Mouse (Mus musculus) kidney, embryonic 16.5 days (tissue): Measurements from ENCODE around the gene Zcchc2. TPM values are rescaled to one million over a fixed set of nuclear protein-coding genes. Genes with fewer than 3 reads are reported as not detected.

Experiments
- ATAC-seq: fragments of 200-750 bp; cut with Nextera tagmentation; 2 replicates; pipeline ENCODE4 v1.8.0; 2017; ENCODE audit warnings: moderate TSS enrichment; ENCODE audit not compliant: low FRiP score, low TSS enrichment
- H3K27ac ChIP-seq: fragments of 300-500 bp; sonication (generic); 2 replicates; pipeline ENCODE4 v1.5.1; 2014; ENCODE audit warnings: low read length
- H3K27me3 ChIP-seq: fragments of 300-500 bp; sonication (generic); 2 replicates; pipeline ENCODE4 v1.6.1; 2014; ENCODE audit warnings: low read length, control low read depth, mixed read lengths; ENCODE audit not compliant: insufficient read depth
- H3K36me3 ChIP-seq: fragments of 300-500 bp; sonication (generic); 2 replicates; pipeline ENCODE4 v1.6.1; 2014; ENCODE audit warnings: low read length, control low read depth, mixed read lengths; ENCODE audit not compliant: insufficient read depth
- H3K4me1 ChIP-seq: fragments of 300-500 bp; sonication (generic); 2 replicates; pipeline ENCODE4 v1.6.1; 2014; ENCODE audit warnings: low read length, control low read depth, mixed read lengths; ENCODE audit not compliant: insufficient read depth
- H3K4me2 ChIP-seq: fragments of 300-500 bp; sonication (generic); replicated peaks from 2 replicates; pipeline ENCODE4 v1.6.1; 2014; ENCODE audit warnings: low read depth, low read length
- H3K4me3 ChIP-seq: fragments of 300-500 bp; sonication (generic); 2 replicates; pipeline ENCODE4 v1.5.1; 2014; ENCODE audit warnings: mild to moderate bottlenecking, low read length
- H3K9ac ChIP-seq: fragments of 300-500 bp; sonication (generic); replicated peaks from 2 replicates; pipeline ENCODE4 v1.6.1; 2014; ENCODE audit warnings: low read length
- H3K9me3 ChIP-seq: fragments of 300-500 bp; sonication (generic); 2 replicates; pipeline ENCODE4 v1.6.1; 2016; ENCODE audit warnings: low read length, control low read depth
- WGBS: fragments of 180-500 bp; shearing (Covaris S2); extraction: QIAGEN DNeasy Blood & Tissue Kit; methylation state at CpG from one replicate; pipeline ENCODE4 v1.1.7; 2014; 5-methylcytosine and 5-hydroxymethylcytosine counted together
- polyA plus RNA-seq: library from polyadenylated mRNA; unstranded; fragments of >200 nt; fragmentation: Nextera tagmentation; extraction: Ambion mirVana; gene quantifications from 2 replicates; pipeline ENCODE4 v1.2.1, GENCODE M21; 2015

The Zcchc2 gene
- polyA plus RNA-seq, 1 experiment from 2014 or later: 3.0 TPM

DNA sequence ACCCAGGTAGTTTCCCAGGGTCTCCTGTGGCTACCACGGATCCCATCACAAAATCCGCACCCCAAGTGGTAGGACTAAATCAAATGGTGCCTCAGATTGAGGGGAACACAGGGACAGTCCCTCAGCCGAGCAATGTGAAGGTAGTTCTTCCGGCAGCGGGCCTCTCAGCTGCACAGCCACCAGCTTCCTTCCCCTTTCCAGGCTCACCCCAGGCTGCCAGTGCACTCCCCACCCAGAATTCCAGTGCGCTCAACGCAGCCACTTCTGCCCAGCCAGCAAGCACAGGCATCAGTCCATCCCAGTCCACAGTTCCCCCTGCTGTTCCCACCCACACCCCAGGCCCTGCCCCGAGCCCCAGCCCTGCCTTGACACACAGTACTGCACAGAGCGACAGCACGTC lies 40.1 kb downstream of the Zcchc2 start:
- no peak overlapping the region for H3K4me2 ChIP-seq
- H3K9me3 ChIP-seq: no peaks in the 10 kb centered on the region
- peak overlapping the region; percentile 52; the same call in 1 of the 2 replicates for H3K27ac ChIP-seq
- H3K27me3 ChIP-seq: no peaks in the 10 kb centered on the region
- H3K4me1 ChIP-seq: peaks cover 37% of the 10 kb centered on the region
- 74% methylated on average over 10 of the region's 10 CpGs for WGBS
- peak; percentile 46 for ATAC-seq
- H3K9ac ChIP-seq: no peak overlapping the region
- H3K36me3 ChIP-seq: peaks cover 36% of the 10 kb centered on the region
- H3K4me3 ChIP-seq: no peak overlapping the region

DNA sequence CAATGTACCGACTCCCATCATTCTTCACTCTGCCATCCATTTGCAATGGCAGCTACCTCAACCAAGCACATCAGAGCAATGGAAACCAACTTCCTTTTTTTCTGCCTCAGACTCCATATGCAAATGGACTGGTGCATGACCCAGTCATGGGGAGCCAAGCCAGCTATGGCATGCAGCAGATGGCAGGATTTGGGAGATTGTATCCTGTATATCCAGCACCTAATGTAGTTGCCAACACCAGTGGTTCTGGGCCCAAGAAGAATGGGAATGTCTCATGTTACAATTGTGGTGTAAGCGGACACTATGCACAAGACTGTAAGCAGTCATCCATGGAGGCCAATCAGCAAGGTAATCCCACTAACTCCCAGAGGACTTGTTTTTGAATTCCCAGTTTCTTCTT lies 40.7 kb downstream of the Zcchc2 start:
- no peak overlapping the region for H3K4me3 ChIP-seq
- H3K4me2 ChIP-seq: no peak overlapping the region
- H3K27me3 ChIP-seq: no peaks in the 10 kb centered on the region
- H3K36me3 ChIP-seq: peaks cover 35% of the 10 kb centered on the region
- H3K4me1 ChIP-seq: peaks cover 38% of the 10 kb centered on the region
- H3K9me3 ChIP-seq: no peaks in the 10 kb centered on the region
- peak; percentile 69; the same call in 1 of the 2 replicates for ATAC-seq
- no peak overlapping the region for H3K9ac ChIP-seq
- WGBS: 62% methylated on average over 2 of the region's 2 CpGs
- H3K27ac ChIP-seq: peak overlapping the region; percentile 77; the same call in 1 of the 2 replicates

DNA sequence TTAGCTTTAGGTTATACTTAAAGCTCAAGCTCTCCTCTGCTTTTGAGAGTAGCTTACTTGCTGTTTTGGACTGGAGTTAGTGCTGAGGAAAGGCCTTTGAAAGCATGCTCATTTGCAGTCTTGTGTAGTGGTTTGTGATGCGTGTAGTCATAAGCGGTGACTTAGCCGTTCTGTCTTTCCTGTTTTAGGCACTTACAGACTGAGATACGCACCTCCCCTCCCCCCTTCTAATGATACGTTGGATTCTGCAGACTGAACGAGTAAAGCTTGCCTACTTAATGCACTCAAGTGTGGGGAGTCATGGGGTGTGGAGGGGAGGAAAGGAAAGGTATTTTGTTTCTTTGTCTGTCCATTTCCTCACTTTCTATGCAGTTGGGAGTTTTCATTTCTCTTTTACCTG lies 41.7 kb downstream of the Zcchc2 start:
- H3K27me3 ChIP-seq: no peaks in the 10 kb centered on the region
- WGBS: 25% methylated on average over 6 of the region's 6 CpGs
- no peak overlapping the region for H3K9ac ChIP-seq
- H3K27ac ChIP-seq: peak overlapping the region; percentile 77; the same call in 1 of the 2 replicates
- peak; percentile 20; the same call in 1 of the 2 replicates for ATAC-seq
- peaks cover 30% of the 10 kb centered on the region for H3K36me3 ChIP-seq
- H3K4me2 ChIP-seq: no peak overlapping the region
- no peaks in the 10 kb centered on the region for H3K9me3 ChIP-seq
- H3K4me1 ChIP-seq: peaks cover 38% of the 10 kb centered on the region
- H3K4me3 ChIP-seq: no peak overlapping the region

DNA sequence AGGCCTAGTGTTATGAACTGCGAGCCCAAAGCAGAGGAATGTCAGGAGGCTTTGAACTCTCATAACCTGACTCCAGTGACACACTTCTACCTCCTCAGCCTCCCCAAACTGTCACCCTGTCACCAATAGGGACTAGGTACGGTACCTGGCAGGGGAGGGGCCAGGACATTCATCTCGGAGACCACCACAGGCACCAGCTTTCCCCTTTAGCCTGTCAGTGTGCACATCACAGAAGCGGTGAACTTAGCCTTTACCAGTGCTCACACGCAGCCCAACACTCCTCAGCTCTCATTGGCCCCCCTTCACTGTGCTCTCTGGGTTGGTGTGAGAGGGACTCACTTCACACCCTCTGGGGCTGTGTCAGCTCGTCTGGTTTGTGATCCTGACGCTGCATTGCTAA lies 44.6 kb downstream of the Zcchc2 start:
- H3K36me3 ChIP-seq: peaks cover 22% of the 10 kb centered on the region
- peaks cover 38% of the 10 kb centered on the region for H3K4me1 ChIP-seq
- 60% methylated on average over 7 of the region's 7 CpGs for WGBS
- H3K27ac ChIP-seq: no peak overlapping the region
- H3K9me3 ChIP-seq: no peaks in the 10 kb centered on the region
- H3K4me2 ChIP-seq: no peak overlapping the region
- ATAC-seq: no peak
- no peak overlapping the region for H3K9ac ChIP-seq
- no peak overlapping the region for H3K4me3 ChIP-seq
- no peaks in the 10 kb centered on the region for H3K27me3 ChIP-seq

DNA sequence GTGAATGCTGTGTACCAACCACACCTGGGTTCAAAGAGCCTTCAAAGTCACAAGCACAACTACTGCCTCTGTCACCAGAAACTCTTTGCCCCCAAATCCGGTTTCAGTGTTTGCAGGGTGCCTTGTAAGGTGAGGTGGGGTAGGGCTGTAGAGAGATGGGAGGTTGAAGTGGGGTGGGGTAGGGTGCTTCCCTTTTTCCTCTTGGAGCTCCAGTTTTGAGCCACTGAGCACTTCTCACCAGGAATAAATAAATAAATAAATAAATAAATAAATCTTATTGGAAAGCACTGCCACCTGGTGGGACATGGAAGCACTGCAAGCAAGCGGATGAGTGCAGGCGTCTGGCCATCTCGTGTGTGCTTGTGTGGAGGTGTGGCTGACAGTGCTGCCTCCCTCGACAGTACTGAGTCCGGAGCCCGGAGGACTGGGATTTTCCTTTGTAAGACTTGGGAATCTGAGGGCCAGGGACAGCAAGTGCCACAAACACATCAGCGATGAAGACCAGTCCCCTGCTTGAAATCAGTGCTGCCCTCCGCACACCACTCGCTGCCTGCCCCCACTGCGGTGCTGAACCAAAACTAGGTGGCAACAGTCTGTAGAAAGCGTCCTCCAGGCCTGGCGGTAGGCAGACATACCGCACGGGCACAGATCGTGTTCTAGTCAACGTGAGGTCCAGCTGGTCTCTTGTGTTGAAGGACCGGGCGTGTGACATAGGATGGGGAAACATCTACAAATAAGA lies 46.8 kb downstream of the Zcchc2 start:
- H3K27ac ChIP-seq: no peak overlapping the region
- H3K9me3 ChIP-seq: no peaks in the 10 kb centered on the region
- H3K4me1 ChIP-seq: peaks cover 21% of the 10 kb centered on the region
- H3K36me3 ChIP-seq: peaks cover 10% of the 10 kb centered on the region; the same call in 1 of the 2 replicates
- WGBS: 58% methylated on average over 19 of the region's 19 CpGs
- no peak overlapping the region for H3K4me3 ChIP-seq
- no peak overlapping the region for H3K4me2 ChIP-seq
- no peak overlapping the region for H3K9ac ChIP-seq
- H3K27me3 ChIP-seq: no peaks in the 10 kb centered on the region
- ATAC-seq: peak; percentile 67

DNA sequence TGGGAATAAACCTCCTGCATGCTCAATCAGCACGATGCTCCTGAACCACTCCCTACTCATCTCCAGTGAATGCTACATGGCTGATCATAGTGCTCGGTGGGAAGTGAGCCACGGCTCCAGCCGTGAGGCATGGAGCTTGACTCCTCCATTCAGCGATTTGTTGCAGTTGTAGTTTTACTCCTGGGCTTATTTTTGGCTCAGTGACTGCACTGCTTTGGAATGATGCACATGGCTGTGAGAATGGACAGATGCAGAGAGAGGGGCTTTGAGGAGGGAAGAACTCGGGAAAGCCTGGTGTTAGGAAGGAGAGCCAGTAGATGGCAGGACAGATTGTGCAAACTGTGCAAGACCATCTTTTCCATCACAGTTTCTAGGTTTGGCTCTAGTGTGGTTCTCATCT lies 49.1 kb downstream of the Zcchc2 start:
- Histone ChIP-seq H3K36me3 (0 out of 2 replicates have a peak, but pooled peaks cover under 1% of the 10 kb centered on the region), H3K27me3 (no peaks in the 10 kb centered on the region), H3K9ac (no peak overlapping the region), H3K27ac (no peak overlapping the region), H3K9me3 (no peaks in the 10 kb centered on the region), H3K4me2 (no peak overlapping the region), H3K4me1 (peaks cover 11% of the 10 kb centered on the region; the same call in 1 of the 2 replicates), H3K4me3 (no peak overlapping the region)
- ATAC-seq: no peak
- WGBS: 59% methylated on average over 6 of the region's 6 CpGs

DNA sequence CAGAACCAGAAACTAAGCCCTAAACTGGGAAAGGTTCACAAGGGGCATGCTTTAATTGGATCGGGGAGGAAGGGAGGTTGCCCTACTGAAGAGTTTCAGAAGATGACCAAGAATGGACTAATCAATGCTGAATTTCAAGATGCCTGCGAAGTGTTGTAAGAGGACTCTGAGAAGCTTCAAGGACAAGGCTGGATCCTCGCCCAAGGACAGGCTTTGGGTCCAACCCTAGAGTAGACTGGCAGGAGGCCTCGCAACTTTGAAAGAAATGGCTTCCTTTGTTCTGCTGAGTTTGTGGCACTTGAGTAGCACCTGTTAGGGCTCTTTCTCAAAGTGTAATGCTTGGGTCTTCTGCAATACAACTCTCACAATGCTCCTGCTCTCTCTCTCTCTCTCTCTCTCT lies 50.1 kb downstream of the Zcchc2 start:
- no peaks in the 10 kb centered on the region for H3K36me3 ChIP-seq
- H3K9ac ChIP-seq: no peak overlapping the region
- H3K27me3 ChIP-seq: no peaks in the 10 kb centered on the region
- H3K4me2 ChIP-seq: no peak overlapping the region
- H3K27ac ChIP-seq: no peak overlapping the region
- peaks cover 1% of the 10 kb centered on the region; the same call in 1 of the 2 replicates for H3K4me1 ChIP-seq
- H3K4me3 ChIP-seq: no peak overlapping the region
- no peaks in the 10 kb centered on the region for H3K9me3 ChIP-seq
- 96% methylated on average over 4 of the region's 4 CpGs for WGBS
- no peak for ATAC-seq

DNA sequence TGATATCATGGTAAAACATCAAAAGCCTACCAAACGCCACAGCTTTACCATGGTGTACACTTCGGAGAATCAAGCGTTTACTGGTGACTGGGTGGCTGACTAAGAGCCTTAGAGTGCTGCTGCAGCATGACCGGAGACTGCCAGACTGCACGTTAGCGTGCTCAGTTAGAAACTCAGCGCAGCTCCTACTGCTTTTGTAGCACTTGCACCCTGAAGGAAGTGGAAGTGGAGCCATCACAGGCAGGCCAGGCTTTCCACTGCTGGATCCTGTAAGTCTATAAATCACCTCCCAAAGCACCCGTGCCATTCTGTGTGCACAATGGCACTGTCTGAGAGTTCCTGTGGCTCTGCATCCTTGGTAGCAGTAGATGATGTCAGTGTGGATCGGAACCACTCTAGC lies 52.0 kb downstream of the Zcchc2 start:
- Histone ChIP-seq H3K27me3 (no peaks in the 10 kb centered on the region), H3K4me3 (no peak overlapping the region), H3K9me3 (no peaks in the 10 kb centered on the region), H3K4me1 (no peaks in the 10 kb centered on the region), H3K9ac (no peak overlapping the region), H3K4me2 (no peak overlapping the region), H3K36me3 (no peaks in the 10 kb centered on the region), H3K27ac (no peak overlapping the region)
- ATAC-seq: no peak
- 84% methylated on average over 9 of the region's 9 CpGs for WGBS

DNA sequence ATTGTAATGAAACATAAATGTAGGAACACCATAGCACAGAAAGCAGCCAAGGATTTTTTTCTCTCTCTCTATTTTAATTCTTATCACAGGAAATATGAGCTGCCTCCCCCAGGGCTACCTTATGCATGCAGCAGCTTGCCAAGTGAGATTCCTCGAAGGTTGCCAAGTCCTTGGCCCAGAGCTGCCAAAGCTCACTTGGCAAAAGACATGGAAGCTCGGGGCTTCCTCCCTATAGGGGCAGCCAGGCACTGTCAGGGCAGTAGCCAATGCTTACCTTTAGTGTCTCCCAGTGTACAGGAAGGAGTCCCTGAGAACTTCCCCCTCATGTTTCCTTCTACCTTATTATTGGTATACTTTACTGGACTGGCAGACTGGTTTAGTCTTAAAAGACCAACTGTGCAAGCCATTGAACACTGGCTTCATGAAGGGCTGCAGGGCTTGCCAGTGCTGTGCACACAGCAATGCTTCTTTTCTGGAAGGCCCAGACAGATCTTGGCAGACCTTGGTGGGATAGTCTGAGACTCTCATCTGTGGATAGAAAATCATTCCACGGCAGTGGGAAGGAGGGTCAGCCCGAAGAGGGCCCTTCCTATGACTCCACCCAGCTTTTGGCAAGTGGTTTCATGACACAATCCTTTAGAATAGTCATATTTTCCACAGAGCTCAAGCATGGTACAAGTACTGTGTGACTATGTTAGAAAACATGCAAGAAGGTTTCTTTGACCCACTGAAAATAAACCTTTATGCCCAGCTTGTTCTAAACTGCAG lies 53.0 kb downstream of the Zcchc2 start:
- Histone ChIP-seq H3K27ac (no peak overlapping the region), H3K9ac (no peak overlapping the region), H3K4me3 (no peak overlapping the region), H3K27me3 (no peaks in the 10 kb centered on the region), H3K4me1 (no peaks in the 10 kb centered on the region), H3K36me3 (no peaks in the 10 kb centered on the region), H3K9me3 (no peaks in the 10 kb centered on the region), H3K4me2 (no peak overlapping the region)
- ATAC-seq: no peak
- WGBS: 78% methylated on average over 4 of the region's 4 CpGs

DNA sequence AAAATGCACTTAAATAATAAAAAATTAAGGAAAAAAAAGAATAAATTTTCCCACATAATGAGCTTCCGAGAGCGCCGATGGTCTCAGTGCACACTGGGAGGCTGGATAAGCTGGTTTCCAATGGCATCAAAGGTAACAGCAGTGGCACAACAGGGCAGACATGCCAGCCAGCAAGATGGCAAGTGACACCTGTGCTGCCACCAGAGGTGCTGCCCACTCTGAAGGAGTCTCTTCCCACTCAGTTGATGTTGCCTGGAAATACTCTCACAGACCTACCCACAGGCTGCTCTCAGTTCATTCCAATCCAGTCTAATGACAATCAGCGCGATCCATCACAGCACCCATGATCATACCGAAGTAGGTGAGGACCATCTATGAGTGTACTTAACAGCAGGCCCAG lies 58.8 kb downstream of the Zcchc2 start:
- WGBS: 94% methylated on average over 6 of the region's 6 CpGs
- H3K9ac ChIP-seq: no peak overlapping the region
- no peak overlapping the region for H3K4me3 ChIP-seq
- no peak overlapping the region for H3K27ac ChIP-seq
- ATAC-seq: no peak
- no peaks in the 10 kb centered on the region for H3K9me3 ChIP-seq
- H3K36me3 ChIP-seq: no peaks in the 10 kb centered on the region
- no peaks in the 10 kb centered on the region for H3K4me1 ChIP-seq
- H3K4me2 ChIP-seq: no peak overlapping the region
- no peaks in the 10 kb centered on the region for H3K27me3 ChIP-seq
